Mouse (Mus musculus) cerebellum, postnatal 14 days (tissue): ENCODE results near the gene Cd46.

Experiments
- DNase-seq, 2 experiments: peaks; one replicate each; pipeline ENCODE4 v3.0.0; 2021; ENCODE audit warnings: mixed read lengths in 2 of 2

The Cd46 gene

GRCm38 (mm10) chr1:195017626-195018025 lies 74.4 kb downstream of the Cd46 start:
- no peak for DNase-seq

GRCm38 (mm10) chr1:195016811-195017501 lies 75.1 kb downstream of the Cd46 start:
- DNase-seq, result peak; percentile 55 to 65

GRCm38 (mm10) chr1:195015281-195015680 lies 76.8 kb downstream of the Cd46 start:
- DNase-seq, result peak; percentile 53 to 77

GRCm38 (mm10) chr1:195014201-195014885 lies 77.7 kb downstream of the Cd46 start:
- DNase-seq, result no peak

GRCm38 (mm10) chr1:195012531-195012930 lies 79.5 kb downstream of the Cd46 start:
- DNase-seq, result no peak

- no peak for DNase-seq
Measured at GRCm38 (mm10) chr1:195006267-195006666, 85.8 kb downstream of the Cd46 start.

- no peak for DNase-seq
Measured at GRCm38 (mm10) chr1:195004194-195004593, 87.9 kb downstream of the Cd46 start.

- no peak for DNase-seq
Measured at GRCm38 (mm10) chr1:195003328-195003727, 88.7 kb downstream of the Cd46 start.

GRCm38 (mm10) chr1:194998396-194998795 lies 93.7 kb downstream of the Cd46 start:
- DNase-seq, result no peak

- DNase-seq, result no peak
Measured at GRCm38 (mm10) chr1:194995196-194995595, 96.9 kb downstream of the Cd46 start.

GRCm38 (mm10) chr1:194994262-194994661 lies 97.8 kb downstream of the Cd46 start:
- DNase-seq, result no peak

GRCm38 (mm10) chr1:194993409-194993988 lies 98.5 kb downstream of the Cd46 start:
- no peak for DNase-seq

GRCm38 (mm10) chr1:194992589-194993317 lies 99.3 kb downstream of the Cd46 start:
- DNase-seq, result no peak

GRCm38 (mm10) chr1:194991654-194992053 lies 100.4 kb downstream of the Cd46 start:
- no peak for DNase-seq

- DNase-seq, result no peak
Measured at GRCm38 (mm10) chr1:194990976-194991375, 101.1 kb downstream of the Cd46 start.

- DNase-seq, result no peak
Measured at GRCm38 (mm10) chr1:194989024-194989423, 103.0 kb downstream of the Cd46 start.
